Mouse (Mus musculus) ovary, postnatal 36 days (tissue): ENCODE measurements at regions not wholly inside any gene's neighbourhood (a gene's known extent, or its start where the extent isn't known, plus 50 kb on each side); places are given as distances from the start of the nearest gene placed in this dataset.

Experiments used
- DNase-seq: peaks from one replicate; pipeline ENCODE4 v3.0.0; 2022; ENCODE audit warnings: low spot score, mixed read lengths

- DNase-seq, result no peak
Measured at GRCm38 (mm10) chr10:105125736-105126135, 448.5 kb downstream of the Tmtc2 start.

GRCm38 (mm10) chr10:105120229-105120628 is 454.0 kb downstream of the Tmtc2 start:
- DNase-seq, result peak; percentile 2

GRCm38 (mm10) chr10:105116138-105116537 is 458.1 kb downstream of the Tmtc2 start:
- no peak for DNase-seq

- DNase-seq, result no peak
Measured at GRCm38 (mm10) chr10:105114927-105115326, 459.3 kb downstream of the Tmtc2 start.

- no peak for DNase-seq
Measured at GRCm38 (mm10) chr10:105110247-105110646, 464.0 kb downstream of the Tmtc2 start.

GRCm38 (mm10) chr10:105097045-105097331 is 477.3 kb downstream of the Tmtc2 start:
- no peak for DNase-seq

GRCm38 (mm10) chr10:105096323-105097044 is 477.8 kb downstream of the Tmtc2 start:
- DNase-seq, result no peak

- DNase-seq, result no peak
Measured at GRCm38 (mm10) chr10:105095800-105096199, 478.5 kb downstream of the Tmtc2 start.

- DNase-seq, result no peak
Measured at GRCm38 (mm10) chr10:105076892-105077291, 497.4 kb downstream of the Tmtc2 start.

- DNase-seq, result no peak
Measured at GRCm38 (mm10) chr10:105034711-105035386, 539.4 kb downstream of the Tmtc2 start.

GRCm38 (mm10) chr10:105020471-105021120 is 553.7 kb downstream of the Tmtc2 start:
- DNase-seq, result no peak

- DNase-seq, result no peak
Measured at GRCm38 (mm10) chr10:105019774-105020470, 554.3 kb downstream of the Tmtc2 start.
